Mouse (Mus musculus) forebrain, embryonic 14.5 days (tissue): ENCODE results near the gene Gm973. TPM values are rescaled to one million over a fixed set of nuclear protein-coding genes. Genes with fewer than 3 reads are reported as not detected.
A peak's percentile ranks its signal among the peaks of the same experiment; 100 is the strongest.

ENCODE experiments used
- ATAC-seq: fragments of 200-750 bp; cut with Nextera tagmentation; 2 replicates; pipeline ENCODE4 v1.8.0; 2017; ENCODE audit warnings: mild to moderate bottlenecking, moderate library complexity
- DNase-seq: peaks from one replicate; pipeline ENCODE4 v3.0.0-alpha.2; 2015; ENCODE audit warnings: low spot score
- H3K27ac ChIP-seq: fragments of 300-500 bp; sonication (generic); 2 replicates; pipeline ENCODE4 v1.5.1; 2014; ENCODE audit warnings: low read depth, mild to moderate bottlenecking, control low read depth, low read length, moderate library complexity
- H3K27me3 ChIP-seq: fragments of 300-500 bp; sonication (generic); replicated peaks from 2 replicates; pipeline ENCODE4 v1.6.1; 2014; ENCODE audit warnings: low read length, control low read depth, mixed read lengths; ENCODE audit not compliant: control insufficient read depth, insufficient read depth
- H3K36me3 ChIP-seq: fragments of 300-500 bp; sonication (generic); 2 replicates; pipeline ENCODE4 v1.6.1; 2014; ENCODE audit warnings: low read length, control low read depth; ENCODE audit not compliant: control insufficient read depth, insufficient read depth
- H3K4me1 ChIP-seq: fragments of 300-500 bp; sonication (generic); 2 replicates; pipeline ENCODE4 v1.6.1; 2014; ENCODE audit warnings: antibody characterized with exemption, low read length, control low read depth; ENCODE audit not compliant: control insufficient read depth, insufficient read depth
- H3K4me2 ChIP-seq: fragments of 300-500 bp; sonication (generic); 2 replicates; pipeline ENCODE4 v1.6.1; 2014; ENCODE audit warnings: mild to moderate bottlenecking, control low read depth, low read length
- H3K4me3 ChIP-seq: fragments of 300-500 bp; sonication (generic); 2 replicates; pipeline ENCODE4 v1.5.1; 2014; ENCODE audit warnings: low read depth, low read length, control low read depth
- H3K9ac ChIP-seq: fragments of 300-500 bp; sonication (generic); 2 replicates; pipeline ENCODE4 v1.6.1; 2014; ENCODE audit warnings: mild to moderate bottlenecking, low read length, control low read depth, moderate library complexity
- H3K9me3 ChIP-seq: fragments of 300-500 bp; sonication (generic); replicated peaks from 2 replicates; pipeline ENCODE4 v1.6.1; 2016; ENCODE audit warnings: low read length, control low read depth, mixed read lengths; ENCODE audit not compliant: control insufficient read depth
- WGBS: fragments of 180-500 bp; shearing (Covaris S2); extraction: QIAGEN DNeasy Blood & Tissue Kit; methylation state at CpG from one replicate; pipeline ENCODE4 v1.1.7; 2014; 5-methylcytosine and 5-hydroxymethylcytosine counted together
- polyA plus RNA-seq: library from polyadenylated mRNA; unstranded; fragments of >200 nt; fragmentation: Nextera tagmentation; extraction: Ambion mirVana; gene quantifications from 2 replicates; pipeline ENCODE4 v1.2.1, GENCODE M21; 2014

Gm973 gene
- polyA plus RNA-seq, 1 experiment from 2014 or later = 6.2 TPM

GRCm38 (mm10) chr1:59503659-59504301 is 12.3 kb upstream of the Gm973 start:
- DNase-seq (no peak), ATAC-seq (no peak)
- Histone ChIP-seq H3K27ac (no peak overlapping the region), H3K36me3 (no peaks in the 10 kb centered on the region), H3K27me3 (no peaks in the 10 kb centered on the region), H3K9ac (no peak overlapping the region), H3K4me2 (no peak overlapping the region), H3K9me3 (no peaks in the 10 kb centered on the region), H3K4me1 (no peaks in the 10 kb centered on the region), H3K4me3 (no peak overlapping the region)
- WGBS = 61% methylated on average over 7 of the region's 7 CpGs

GRCm38 (mm10) chr1:59504302-59504700 is 11.8 kb upstream of the Gm973 start:
- H3K27me3 ChIP-seq = no peaks in the 10 kb centered on the region
- no peak overlapping the region for H3K4me2 ChIP-seq
- no peaks in the 10 kb centered on the region for H3K36me3 ChIP-seq
- no peak overlapping the region for H3K4me3 ChIP-seq
- WGBS = 75% methylated on average over 2 of the region's 2 CpGs
- no peaks in the 10 kb centered on the region for H3K9me3 ChIP-seq
- DNase-seq (no peak), ATAC-seq (no peak)
- H3K27ac ChIP-seq = no peak overlapping the region
- H3K9ac ChIP-seq = no peak overlapping the region
- no peaks in the 10 kb centered on the region for H3K4me1 ChIP-seq

GRCm38 (mm10) chr1:59508463-59509139 is 7.5 kb upstream of the Gm973 start:
- Histone ChIP-seq H3K4me2 (no peak overlapping the region), H3K27me3 (no peaks in the 10 kb centered on the region), H3K27ac (no peak overlapping the region), H3K4me1 (no peaks in the 10 kb centered on the region), H3K9ac (no peak overlapping the region), H3K36me3 (no peaks in the 10 kb centered on the region), H3K4me3 (no peak overlapping the region), H3K9me3 (no peaks in the 10 kb centered on the region)
- 36% methylated on average over 17 of the region's 17 CpGs for WGBS
- ATAC-seq (no peak), DNase-seq (peak; percentile 37)

DNA sequence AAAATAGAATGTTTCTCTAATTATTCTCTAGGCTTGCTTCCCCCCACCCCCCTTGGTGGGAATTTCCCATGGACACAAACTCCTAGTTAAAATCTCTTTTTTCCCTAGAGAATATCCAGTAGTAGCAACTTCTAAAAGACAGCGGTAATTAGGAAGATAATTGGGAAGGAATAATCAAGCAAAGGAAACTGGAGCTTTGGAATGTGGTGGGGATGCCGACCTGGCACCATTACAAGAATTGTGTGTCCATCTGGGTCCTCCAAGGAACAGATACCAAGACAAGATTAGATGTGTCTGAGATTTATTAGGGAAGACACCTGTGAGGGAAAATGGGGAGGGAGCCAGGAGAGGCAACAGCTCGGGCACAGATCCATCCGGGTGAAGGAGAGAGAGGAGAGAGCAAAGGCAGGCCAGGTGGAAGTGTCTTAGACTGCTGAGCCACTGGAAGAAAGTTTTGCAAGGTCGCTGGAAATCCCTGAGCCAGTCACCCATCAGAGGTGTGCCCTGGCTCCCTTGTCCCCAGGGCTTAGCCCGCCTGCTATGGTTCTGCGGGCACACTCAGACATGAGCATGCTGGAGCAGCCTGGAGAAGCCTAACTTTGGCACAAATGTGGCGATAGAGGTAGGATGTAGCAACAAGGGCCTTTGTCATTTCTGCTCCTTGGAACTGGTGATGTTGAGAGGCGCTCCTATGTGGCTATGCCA is 4.3 kb upstream of the Gm973 start:
- no peak for DNase-seq
- H3K4me1 ChIP-seq = peaks cover 13% of the 10 kb centered on the region

DNA sequence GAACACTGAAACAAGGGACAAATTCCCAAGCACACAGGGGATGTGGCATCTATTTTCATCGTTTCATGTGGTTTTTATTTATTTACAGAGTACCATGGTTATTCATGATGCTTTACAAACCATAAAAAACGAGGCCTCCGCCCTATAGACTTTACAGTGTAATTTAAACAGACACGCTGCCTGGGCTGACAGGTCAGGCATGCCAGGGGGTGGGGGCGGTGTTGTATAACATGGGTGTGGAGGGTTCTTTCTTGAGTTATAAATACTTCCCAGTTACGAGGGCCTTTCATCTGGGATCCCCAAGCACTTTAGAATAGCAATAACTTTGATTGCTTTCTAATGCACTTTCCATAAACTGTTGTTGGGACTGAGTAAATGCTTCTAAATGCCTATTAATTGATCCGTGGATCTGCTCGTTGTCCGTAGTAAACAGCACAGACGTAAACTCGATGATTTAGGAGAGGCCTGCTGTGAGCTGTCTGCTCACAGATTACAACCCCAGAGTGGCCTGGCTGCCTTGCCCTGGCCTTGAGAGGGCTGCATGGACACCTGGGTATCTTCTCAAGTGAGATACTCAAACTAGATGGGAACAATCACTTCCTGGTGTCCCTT is 4.3 kb downstream of the Gm973 start:
- peaks cover 18% of the 10 kb centered on the region for H3K4me1 ChIP-seq
- H3K36me3 ChIP-seq = no peaks in the 10 kb centered on the region
- H3K27me3 ChIP-seq = no peaks in the 10 kb centered on the region
- DNase-seq (no peak), ATAC-seq (no peak)
- no peaks in the 10 kb centered on the region for H3K9me3 ChIP-seq
- H3K9ac ChIP-seq = no peak overlapping the region
- H3K4me2 ChIP-seq = no peak overlapping the region
- H3K4me3 ChIP-seq = no peak overlapping the region
- WGBS = 48% methylated on average over 11 of the region's 11 CpGs
- no peak overlapping the region for H3K27ac ChIP-seq

More for the DNA sequence above, 4.3 kb upstream of the Gm973 start:
- WGBS = 44% methylated on average over 9 of the region's 9 CpGs
- Histone ChIP-seq H3K36me3 (no peaks in the 10 kb centered on the region), H3K4me2 (no peak overlapping the region), H3K9ac (no peak overlapping the region), H3K27me3 (no peaks in the 10 kb centered on the region), H3K27ac (no peak overlapping the region), H3K9me3 (no peaks in the 10 kb centered on the region), H3K4me3 (no peak overlapping the region)
- ATAC-seq = no peak

- 27% methylated on average over 1 of the region's 1 CpGs for WGBS
- DNase-seq = no peak
Measured at GRCm38 (mm10) chr1:59522456-59522855, 6.4 kb downstream of the Gm973 start.

GRCm38 (mm10) chr1:59523378-59523958 is 7.4 kb downstream of the Gm973 start:
- no peak for DNase-seq
- ATAC-seq = no peak
- WGBS = 57% methylated on average over 5 of the region's 5 CpGs

More at GRCm38 (mm10) chr1:59522456-59522855, 6.4 kb downstream of the Gm973 start:
- Histone ChIP-seq H3K36me3 (no peaks in the 10 kb centered on the region), H3K9me3 (no peaks in the 10 kb centered on the region), H3K4me1 (peaks cover 5% of the 10 kb centered on the region), H3K9ac (no peak overlapping the region), H3K4me3 (no peak overlapping the region), H3K27ac (no peak overlapping the region), H3K4me2 (no peak overlapping the region), H3K27me3 (no peaks in the 10 kb centered on the region)
- ATAC-seq = no peak

DNA sequence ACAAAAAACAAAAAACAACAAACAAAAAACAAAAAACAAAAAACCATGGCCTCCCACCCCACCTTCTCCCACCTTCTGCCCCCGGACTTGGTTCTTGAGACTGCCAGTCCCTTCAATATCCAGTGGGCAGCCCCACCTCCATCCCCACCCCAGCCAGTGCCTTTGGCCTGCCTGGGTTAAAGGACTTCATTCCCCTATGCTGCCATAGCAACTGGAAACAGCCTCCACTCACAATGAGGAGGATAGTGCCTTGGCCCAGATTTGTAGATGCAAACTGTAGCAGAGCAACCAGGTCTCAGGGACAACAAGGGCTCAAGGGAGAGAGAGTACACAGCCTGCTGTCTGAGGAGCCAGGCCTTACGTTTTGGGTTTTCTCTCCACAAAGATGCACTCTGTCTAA is 8.0 kb downstream of the Gm973 start:
- Histone ChIP-seq H3K27ac (no peak overlapping the region), H3K4me3 (no peak overlapping the region), H3K36me3 (no peaks in the 10 kb centered on the region), H3K27me3 (no peaks in the 10 kb centered on the region), H3K4me2 (no peak overlapping the region), H3K9me3 (no peaks in the 10 kb centered on the region), H3K4me1 (peaks cover 5% of the 10 kb centered on the region), H3K9ac (no peak overlapping the region)
- DNase-seq (peak; percentile 41), ATAC-seq (peak; percentile 52; the same call in 1 of the 2 replicates)
- 19% methylated on average over 2 of the region's 2 CpGs for WGBS

More at GRCm38 (mm10) chr1:59523378-59523958, 7.4 kb downstream of the Gm973 start:
- no peak overlapping the region for H3K4me2 ChIP-seq
- H3K4me1 ChIP-seq = peaks cover 5% of the 10 kb centered on the region
- H3K27me3 ChIP-seq = no peaks in the 10 kb centered on the region
- H3K27ac ChIP-seq = no peak overlapping the region
- H3K4me3 ChIP-seq = no peak overlapping the region
- no peaks in the 10 kb centered on the region for H3K36me3 ChIP-seq
- H3K9ac ChIP-seq = no peak overlapping the region
- H3K9me3 ChIP-seq = no peaks in the 10 kb centered on the region
